Mouse (Mus musculus): ENCODE results near the gene Ano5. TPM values are rescaled to one million over a fixed set of nuclear protein-coding genes. Genes with fewer than 3 reads are reported as not detected.

Ano5 gene
- polyA plus RNA-seq, 1 experiment from 2014 or later, result 0.77 TPM

GRCm38 (mm10) chr7:51617941-51618340, 107.1 kb downstream of the Ano5 start:
- Histone ChIP-seq H3K27ac (ENCODE audit: low read depth, low read length) (no peak overlapping the region), H3K4me1 (ENCODE audit: control insufficient read depth, insufficient read depth, low read length) (no peaks in the 10 kb centered on the region), H3K4me3 (ENCODE audit: low read length) (no peak overlapping the region), H3K36me3 (ENCODE audit: control insufficient read depth, insufficient read depth, low read length) (no peaks in the 10 kb centered on the region), H3K9me3 (ENCODE audit: control insufficient read depth, low read length) (no peaks in the 10 kb centered on the region), H3K9ac (ENCODE audit: low read depth, low read length) (no peak overlapping the region), H3K27me3 (ENCODE audit: control insufficient read depth, insufficient read depth, low read length) (peaks cover 29% of the 10 kb centered on the region), H3K4me2 (replicated peaks; ENCODE audit: low read depth, low read length) (no peak overlapping the region)
- no peak for ATAC-seq (ENCODE audit: low FRiP score, low TSS enrichment)

GRCm38 (mm10) chr7:51618412-51618811, 107.6 kb downstream of the Ano5 start:
- H3K27ac ChIP-seq (ENCODE audit: low read depth, low read length), result no peak overlapping the region
- no peak overlapping the region for H3K4me2 ChIP-seq (replicated peaks; ENCODE audit: low read depth, low read length)
- no peaks in the 10 kb centered on the region for H3K36me3 ChIP-seq (ENCODE audit: control insufficient read depth, insufficient read depth, low read length)
- peaks cover 30% of the 10 kb centered on the region for H3K27me3 ChIP-seq (ENCODE audit: control insufficient read depth, insufficient read depth, low read length)
- H3K9ac ChIP-seq (ENCODE audit: low read depth, low read length), result no peak overlapping the region
- H3K9me3 ChIP-seq (ENCODE audit: control insufficient read depth, low read length), result no peaks in the 10 kb centered on the region
- no peak for ATAC-seq (ENCODE audit: low FRiP score, low TSS enrichment)
- H3K4me1 ChIP-seq (ENCODE audit: control insufficient read depth, insufficient read depth, low read length), result no peaks in the 10 kb centered on the region
- WGBS, result 34% methylated on average over 2 of the region's 2 CpGs
- H3K4me3 ChIP-seq (ENCODE audit: low read length), result no peak overlapping the region

GRCm38 (mm10) chr7:51619977-51620376, 109.1 kb downstream of the Ano5 start:
- H3K4me2 ChIP-seq (replicated peaks; ENCODE audit: low read depth, low read length), result no peak overlapping the region
- no peak overlapping the region for H3K9ac ChIP-seq (ENCODE audit: low read depth, low read length)
- H3K9me3 ChIP-seq (ENCODE audit: control insufficient read depth, low read length), result no peaks in the 10 kb centered on the region
- H3K4me1 ChIP-seq (ENCODE audit: control insufficient read depth, insufficient read depth, low read length), result no peaks in the 10 kb centered on the region
- H3K36me3 ChIP-seq (ENCODE audit: control insufficient read depth, insufficient read depth, low read length), result no peaks in the 10 kb centered on the region
- ATAC-seq (ENCODE audit: low FRiP score, low TSS enrichment), result no peak
- H3K27ac ChIP-seq (ENCODE audit: low read depth, low read length), result no peak overlapping the region
- WGBS, result 38% methylated on average over 1 of the region's 1 CpGs
- H3K27me3 ChIP-seq (ENCODE audit: control insufficient read depth, insufficient read depth, low read length), result peaks cover 46% of the 10 kb centered on the region
- H3K4me3 ChIP-seq (ENCODE audit: low read length), result no peak overlapping the region

GRCm38 (mm10) chr7:51621694-51622145, 110.9 kb downstream of the Ano5 start, which contains the start of gene Slc17a6:
TSS of gene Slc17a6 (plus strand) at chr7:51622006.
- ATAC-seq (ENCODE audit: low FRiP score, low TSS enrichment), result peak; percentile 86
- no peak within 1 kb of the TSS for H3K9ac ChIP-seq (ENCODE audit: low read depth, low read length)
- no peaks in the 10 kb centered on the region for H3K36me3 ChIP-seq (ENCODE audit: control insufficient read depth, insufficient read depth, low read length)
- H3K4me2 ChIP-seq (replicated peaks; ENCODE audit: low read depth, low read length), result no peak within 1 kb of the TSS
- under 1% methylated on average over 23 of the region's 23 CpGs for WGBS
- peaks cover 57% of the 10 kb centered on the region for H3K27me3 ChIP-seq (ENCODE audit: control insufficient read depth, insufficient read depth, low read length)
- H3K4me3 ChIP-seq (ENCODE audit: low read length), result no peak within 1 kb of the TSS
- no peaks in the 10 kb centered on the region for H3K9me3 ChIP-seq (ENCODE audit: control insufficient read depth, low read length)
- H3K4me1 ChIP-seq (ENCODE audit: control insufficient read depth, insufficient read depth, low read length), result no peaks in the 10 kb centered on the region
- H3K27ac ChIP-seq (ENCODE audit: low read depth, low read length), result no peak within 1 kb of the TSS

GRCm38 (mm10) chr7:51622196-51622595, 111.4 kb downstream of the Ano5 start:
- no peak for ATAC-seq (ENCODE audit: low FRiP score, low TSS enrichment)
- no peak overlapping the region for H3K4me2 ChIP-seq (replicated peaks; ENCODE audit: low read depth, low read length)

GRCm38 (mm10) chr7:51622666-51623065, 111.8 kb downstream of the Ano5 start:
- H3K4me1 ChIP-seq (ENCODE audit: control insufficient read depth, insufficient read depth, low read length), result no peaks in the 10 kb centered on the region
- H3K9ac ChIP-seq (ENCODE audit: low read depth, low read length), result no peak overlapping the region
- no peaks in the 10 kb centered on the region for H3K36me3 ChIP-seq (ENCODE audit: control insufficient read depth, insufficient read depth, low read length)
- H3K9me3 ChIP-seq (ENCODE audit: control insufficient read depth, low read length), result no peaks in the 10 kb centered on the region
- no peak overlapping the region for H3K27ac ChIP-seq (ENCODE audit: low read depth, low read length)
- no peak overlapping the region for H3K4me2 ChIP-seq (replicated peaks; ENCODE audit: low read depth, low read length)
- no peak overlapping the region for H3K4me3 ChIP-seq (ENCODE audit: low read length)
- ATAC-seq (ENCODE audit: low FRiP score, low TSS enrichment), result no peak
- WGBS, result 4% methylated on average over 5 of the region's 5 CpGs
- H3K27me3 ChIP-seq (ENCODE audit: control insufficient read depth, insufficient read depth, low read length), result peaks cover 67% of the 10 kb centered on the region

More at GRCm38 (mm10) chr7:51622196-51622595, 111.4 kb downstream of the Ano5 start:
- Histone ChIP-seq H3K4me3 (ENCODE audit: low read length) (no peak overlapping the region), H3K27me3 (ENCODE audit: control insufficient read depth, insufficient read depth, low read length) (peaks cover 62% of the 10 kb centered on the region), H3K36me3 (ENCODE audit: control insufficient read depth, insufficient read depth, low read length) (no peaks in the 10 kb centered on the region), H3K27ac (ENCODE audit: low read depth, low read length) (no peak overlapping the region), H3K9me3 (ENCODE audit: control insufficient read depth, low read length) (no peaks in the 10 kb centered on the region), H3K4me1 (ENCODE audit: control insufficient read depth, insufficient read depth, low read length) (no peaks in the 10 kb centered on the region), H3K9ac (ENCODE audit: low read depth, low read length) (no peak overlapping the region)
- 1% methylated on average over 18 of the region's 18 CpGs for WGBS

- Histone ChIP-seq H3K27me3 (ENCODE audit: control insufficient read depth, insufficient read depth, low read length) (peaks cover 80% of the 10 kb centered on the region), H3K36me3 (ENCODE audit: control insufficient read depth, insufficient read depth, low read length) (no peaks in the 10 kb centered on the region), H3K4me3 (ENCODE audit: low read length) (no peak overlapping the region), H3K4me1 (ENCODE audit: control insufficient read depth, insufficient read depth, low read length) (no peaks in the 10 kb centered on the region), H3K4me2 (replicated peaks; ENCODE audit: low read depth, low read length) (no peak overlapping the region), H3K27ac (ENCODE audit: low read depth, low read length) (no peak overlapping the region), H3K9me3 (ENCODE audit: control insufficient read depth, low read length) (no peaks in the 10 kb centered on the region), H3K9ac (ENCODE audit: low read depth, low read length) (no peak overlapping the region)
- ATAC-seq (ENCODE audit: low FRiP score, low TSS enrichment), result no peak
- WGBS, result 1% methylated on average over 4 of the region's 4 CpGs
These were observed 113.6 kb downstream of the Ano5 start for GRCm38 (mm10) chr7:51624336-51624897.

- no peak overlapping the region for H3K4me3 ChIP-seq (ENCODE audit: low read length)
- H3K9ac ChIP-seq (ENCODE audit: low read depth, low read length), result no peak overlapping the region
- H3K27ac ChIP-seq (ENCODE audit: low read depth, low read length), result no peak overlapping the region
- H3K27me3 ChIP-seq (ENCODE audit: control insufficient read depth, insufficient read depth, low read length), result peaks cover 80% of the 10 kb centered on the region
- ATAC-seq (ENCODE audit: low FRiP score, low TSS enrichment), result peak; percentile 54; the same call in 1 of the 2 replicates
- no peaks in the 10 kb centered on the region for H3K36me3 ChIP-seq (ENCODE audit: control insufficient read depth, insufficient read depth, low read length)
- H3K4me2 ChIP-seq (replicated peaks; ENCODE audit: low read depth, low read length), result no peak overlapping the region
- WGBS, result under 1% methylated on average over 23 of the region's 23 CpGs
- H3K9me3 ChIP-seq (ENCODE audit: control insufficient read depth, low read length), result no peaks in the 10 kb centered on the region
- H3K4me1 ChIP-seq (ENCODE audit: control insufficient read depth, insufficient read depth, low read length), result no peaks in the 10 kb centered on the region
These were observed 114.3 kb downstream of the Ano5 start for GRCm38 (mm10) chr7:51625161-51625560.

GRCm38 (mm10) chr7:51625591-51626255, 114.9 kb downstream of the Ano5 start:
- no peak overlapping the region for H3K9ac ChIP-seq (ENCODE audit: low read depth, low read length)
- no peaks in the 10 kb centered on the region for H3K4me1 ChIP-seq (ENCODE audit: control insufficient read depth, insufficient read depth, low read length)
- H3K4me3 ChIP-seq (ENCODE audit: low read length), result no peak overlapping the region
- peaks cover 79% of the 10 kb centered on the region for H3K27me3 ChIP-seq (ENCODE audit: control insufficient read depth, insufficient read depth, low read length)
- no peaks in the 10 kb centered on the region for H3K36me3 ChIP-seq (ENCODE audit: control insufficient read depth, insufficient read depth, low read length)
- H3K4me2 ChIP-seq (replicated peaks; ENCODE audit: low read depth, low read length), result no peak overlapping the region
- 2% methylated on average over 11 of the region's 11 CpGs for WGBS
- H3K9me3 ChIP-seq (ENCODE audit: control insufficient read depth, low read length), result no peaks in the 10 kb centered on the region
- ATAC-seq (ENCODE audit: low FRiP score, low TSS enrichment), result no peak
- no peak overlapping the region for H3K27ac ChIP-seq (ENCODE audit: low read depth, low read length)
